Mouse (Mus musculus): Measurements from ENCODE around the gene Cenpl.

GRCm38 (mm10) chr1:161063351-161063750 is 7.2 kb upstream of the Cenpl start:
- TF ChIP-seq CTCF (IDR thresholded peaks at IDR 0.05; ENCODE audit: insufficient read depth, low read length): no peak
- TF ChIP-seq POLR2A (IDR thresholded peaks at IDR 0.05; ENCODE audit: borderline replicate concordance, extremely low read depth, low read depth, low read length): no peak
